In genomic region chr15:6873807-6874600, GRCm38 (mm10) we compare ENCODE assay signal across 7 mouse cellular contexts. TPM values are rescaled to one million over a fixed set of nuclear protein-coding genes. Genes with fewer than 3 reads are reported as not detected.
DNase-seq lines count a peak whose midpoint lies in the region; ATAC-seq and TF ChIP-seq lines count a peak whose summit lies in the region.

No protein-coding gene starts in this region.

- H3K27ac ChIP-seq in cortical plate, adult 2 months (ENCODE audit: insufficient read depth, low read length) = 0 out of 2 replicates have a peak overlapping the region, but pooled peaks have one; percentile 2
- H3K27ac ChIP-seq in intestine, embryonic 16.5 days (ENCODE audit: low read length) = no peak overlapping the region
- 0 out of 2 replicates have a peak overlapping the region, but pooled peaks have one; percentile 34 for H3K27ac ChIP-seq in liver, postnatal 0 days (ENCODE audit: low read depth)
- no peak overlapping the region for H3K27ac ChIP-seq in olfactory bulb, adult 2 months (ENCODE audit: insufficient read depth, low read depth, low read length)

- H3K9ac ChIP-seq in intestine, embryonic 16.5 days (ENCODE audit: low read depth, low read length) = peak overlapping the region; percentile 60
- H3K9ac ChIP-seq in liver, postnatal 0 days (replicated peaks) = peak overlapping the region; percentile 48; the same call in 1 of the 2 replicates

- peak overlapping the region; percentile 11 for H3K4me3 ChIP-seq in cortical plate, adult 2 months (ENCODE audit: insufficient read depth, low read length)
- peak overlapping the region; percentile 51 for H3K4me3 ChIP-seq in intestine, embryonic 16.5 days (ENCODE audit: low read length)
- H3K4me3 ChIP-seq in liver, postnatal 0 days (ENCODE audit: low read depth, low read length) = peak overlapping the region; percentile 48
- peak overlapping the region; percentile 36 for H3K4me3 ChIP-seq in olfactory bulb, adult 2 months (ENCODE audit: insufficient read depth, low read depth, low read length)

- H3K9me3 ChIP-seq in intestine, embryonic 16.5 days (ENCODE audit: control insufficient read depth, low read length) = no peaks in the 10 kb centered on the region
- no peaks in the 10 kb centered on the region for H3K9me3 ChIP-seq in liver, postnatal 0 days (ENCODE audit: low read length)

- TF ChIP-seq CTCF in cortical plate, adult 2 months (IDR thresholded peaks at IDR 0.05; ENCODE audit: extremely low read depth, insufficient read depth, low read length) = no peak
- TF ChIP-seq CTCF in liver, postnatal 0 days (IDR thresholded peaks at IDR 0.05; ENCODE audit: low read depth) = no peak
- no peak for TF ChIP-seq CTCF in olfactory bulb, adult 2 months (IDR thresholded peaks at IDR 0.05; ENCODE audit: insufficient read depth, low read depth, low read length)

- 1% methylated on average over 52 of the region's 52 CpGs for WGBS in intestine, embryonic 16.5 days
- WGBS in liver, postnatal 0 days (ENCODE audit: insufficient replicate concordance) = 2% methylated on average over 52 of the region's 52 CpGs
- WGBS in olfactory bulb, adult 2 months = 2% methylated on average over 52 of the region's 52 CpGs

- TF ChIP-seq POLR2A in cortical plate, adult 2 months (IDR thresholded peaks at IDR 0.05; ENCODE audit: extremely low read depth, insufficient read depth, low read length) = no peak
- TF ChIP-seq POLR2A in olfactory bulb, adult 2 months (IDR thresholded peaks at IDR 0.05; ENCODE audit: insufficient read depth, low read depth, low read length) = no peak

- no peaks in the 10 kb centered on the region for H3K36me3 ChIP-seq in intestine, embryonic 16.5 days (ENCODE audit: control insufficient read depth, insufficient read depth, low read length)
- no peaks in the 10 kb centered on the region for H3K36me3 ChIP-seq in liver, postnatal 0 days (replicated peaks; ENCODE audit: insufficient read depth, low read length)

- H3K4me1 ChIP-seq in cortical plate, adult 2 months (ENCODE audit: control insufficient read depth, insufficient read depth, low read length) = no peaks in the 10 kb centered on the region
- H3K4me1 ChIP-seq in intestine, embryonic 16.5 days (ENCODE audit: control insufficient read depth, insufficient read depth, low read length) = peaks cover 6% of the 10 kb centered on the region; the same call in 1 of the 2 replicates
- 0 out of 2 replicates have a peak, but pooled peaks cover 10% of the 10 kb centered on the region for H3K4me1 ChIP-seq in liver, postnatal 0 days (ENCODE audit: insufficient read depth)
- peaks cover 12% of the 10 kb centered on the region for H3K4me1 ChIP-seq in olfactory bulb, adult 2 months (ENCODE audit: control insufficient read depth, insufficient read depth, low read length)

- H3K4me2 ChIP-seq in intestine, embryonic 16.5 days (ENCODE audit: low read depth, low read length) = peak overlapping the region; percentile 89
- peak overlapping the region; percentile 68 for H3K4me2 ChIP-seq in liver, postnatal 0 days (ENCODE audit: low read depth, low read length)

- H3K27me3 ChIP-seq in intestine, embryonic 16.5 days (replicated peaks; ENCODE audit: control insufficient read depth, insufficient read depth, low read length) = no peaks in the 10 kb centered on the region; the same call in none of the 2 replicates
- peaks cover 20% of the 10 kb centered on the region for H3K27me3 ChIP-seq in liver, postnatal 0 days (ENCODE audit: insufficient read depth, low read length)

- peak; percentile 68 for ATAC-seq in intestine, embryonic 16.5 days
- ATAC-seq in liver, postnatal 0 days = peak; percentile 54; the same call in 1 of the 2 replicates

- DNase-seq in ZHBTc4 (ENCODE audit: low read depth, low spot score) = peak; percentile 24
- peak; percentile 99 for DNase-seq in heart, adult 11 months
- DNase-seq in liver, postnatal 0 days = peak; percentile 61
- no peak for DNase-seq in thymus, postnatal 25 days

- no peak for TF ChIP-seq EP300 in liver, postnatal 0 days (IDR thresholded peaks at IDR 0.05; ENCODE audit: low read depth)

RNA-seq across cellular contexts. Expression of gene Osmr, which starts 0.8 kb away (rescaled TPM):
- 2.4 TPM in 2 replicates for polyA plus RNA-seq in cortical plate, adult 2 months (2012; rRNA removed)
- 1.2 and 1.6 TPM in 2 replicates for polyA plus RNA-seq in intestine, embryonic 16.5 days (2015; fragmentation: Nextera tagmentation; extraction: Ambion mirVana)
- 0.54 and 0.88 TPM in 2 replicates for polyA plus RNA-seq in liver, postnatal 0 days (2015; fragmentation: Nextera tagmentation; extraction: Ambion mirVana)
- polyA plus RNA-seq in olfactory bulb, adult 2 months (2012; ENCODE audit: insufficient read depth, insufficient read length, low replicate concordance, missing spikeins) = not detected in 2 replicates

Comparison
In these comparisons a context has a peak if more than half of its experiments do, and no peak if none do; other contexts are left out.
1. H3K27ac ChIP-seq: peak in cortical plate, adult 2 months (single experiment) and liver, postnatal 0 days (single experiment); none in intestine, embryonic 16.5 days (single experiment) and olfactory bulb, adult 2 months (single experiment).
2. Peak in every context shown above with its lines, with median percentiles within 50 percentile points of each other: H3K4me3 ChIP-seq.